Comparison of ENCODE assay signal across 35 mouse cellular contexts in genomic region chr17:8214369-8214768, GRCm38 (mm10). TPM values are rescaled to one million over a fixed set of nuclear protein-coding genes. Genes with fewer than 3 reads are reported as not detected.
A peak's percentile ranks its signal among the peaks of the same experiment; 100 is the strongest.
DNase-seq lines count a peak whose midpoint lies in the region; ATAC-seq and TF ChIP-seq lines count a peak whose summit lies in the region.
"Had no signal": no experiment of that assay in that cellular context is flagged by ENCODE, and none has a peak within 500 bp of the region (broad histone marks: within the 10 kb centered on the region; RNA-seq: fewer than 3 reads in every experiment).

No protein-coding gene starts in this region.

- TF ChIP-seq CTCF in gastrocnemius, adult 2 months (IDR thresholded peaks at IDR 0.05) = no peak

- peak; percentile 82 for ATAC-seq in megakaryocyte progenitor cell, adult 5-6 weeks (replicated peaks; ENCODE audit: poor library complexity)
- ATAC-seq: forebrain, embryonic 13.5 days; intestine, embryonic 16.5 days; Patski had no signal

- peak; percentile 9 for DNase-seq in gastrocnemius, adult 18-20 months (ENCODE audit: low spot score)
- DNase-seq in gastrocnemius, adult 2 months = no peak
- DNase-seq in urinary bladder, adult 2 months (ENCODE audit: low spot score) = peak; percentile 1
- no peak for DNase-seq in urinary bladder, adult 18-20 months (ENCODE audit: low spot score in 2 of 2)
- no peak for DNase-seq in heart, adult 11 months
- no peak for DNase-seq in cerebellum, adult 9-11 months
- no peak for DNase-seq in heart, postnatal 14 days
- DNase-seq: adrenal gland, postnatal 10 days; cerebellum, adult 11-12 months; cerebellum, postnatal 14 days; gastrocnemius, postnatal 36 days; heart, postnatal 10 days; kidney, adult 9 months; kidney, postnatal 10 days; layer of hippocampus, adult 9-11 months; lung, adult 2 months; spleen, adult 18-20 months; thymus, adult 18-20 months; thymus, postnatal 25 days had no signal

- H3K27ac ChIP-seq in gastrocnemius, adult 2 months = no peak overlapping the region
- H3K27ac ChIP-seq: embryonic facial prominence, embryonic 10.5 days; embryonic facial prominence, embryonic 15.5 days; forebrain, embryonic 13.5 days; heart, embryonic 13.5 days; limb, embryonic 10.5 days; limb, embryonic 15.5 days; liver, embryonic 14.5 days; midbrain, embryonic 12.5 days; neural tube, embryonic 15.5 days; stomach, postnatal 0 days had no signal

- intact Hi-C loops in gastrocnemius, adult 2 months (cut with DNase I) = no loop called here
- intact Hi-C loops in heart, postnatal 14 days (cut with DNase I) = no loop called here

- no peak overlapping the region for H3K4me3 ChIP-seq in gastrocnemius, adult 2 months
- H3K4me3 ChIP-seq: embryonic facial prominence, embryonic 10.5 days; embryonic facial prominence, embryonic 15.5 days; forebrain, embryonic 13.5 days; heart, embryonic 13.5 days; limb, embryonic 10.5 days; limb, embryonic 15.5 days; midbrain, embryonic 12.5 days; neural tube, embryonic 15.5 days had no signal

RNA-seq across cellular contexts. Expression of gene Ccr6, which starts 21.5 kb away (rescaled TPM):
- total RNA-seq in gastrocnemius, adult 18-20 months (2021) = not detected
- not detected for total RNA-seq in gastrocnemius, adult 2 months (2021)
- polyA plus RNA-seq in urinary bladder, adult 2 months (2012; rRNA removed) = 0.06 and 0.10 TPM in 2 replicates
- not detected in 2 replicates for total RNA-seq in megakaryocyte progenitor cell, adult 5-6 weeks (2015)
- not detected in 2 replicates for total RNA-seq in megakaryocyte progenitor cell, adult 5-6 weeks (2017)
- total RNA-seq in heart, postnatal 14 days (2021) = not detected
- total RNA-seq: gastrocnemius, postnatal 36 days; heart, postnatal 10 days; left cerebral cortex, postnatal 10 days; MEL had no signal
- polyA plus RNA-seq: embryonic facial prominence, embryonic 10.5 days; embryonic facial prominence, embryonic 15.5 days; forebrain, embryonic 13.5 days; heart, embryonic 13.5 days; hindbrain, embryonic 11.5 days; limb, embryonic 10.5 days; limb, embryonic 15.5 days; midbrain, embryonic 12.5 days; neural tube, embryonic 15.5 days; Patski had no signal

RNA-seq across cellular contexts. Expression of gene Fgfr1op, which starts 49.1 kb away (rescaled TPM):
- 10 to 100 TPM; 14.9 to 17.9 TPM for total RNA-seq in gastrocnemius, adult 18-20 months (2021)
- total RNA-seq in gastrocnemius, adult 2 months (2021) = 10 to 100 TPM; 17.3 to 22.9 TPM
- 11.4 and 13.6 TPM in 2 replicates for polyA plus RNA-seq in urinary bladder, adult 2 months (2012; rRNA removed)
- 44.8 and 47.1 TPM in 2 replicates for total RNA-seq in megakaryocyte progenitor cell, adult 5-6 weeks (2015)
- total RNA-seq in megakaryocyte progenitor cell, adult 5-6 weeks (2017) = 49.2 and 57.0 TPM in 2 replicates
- total RNA-seq in heart, postnatal 14 days (2021) = 10 to 100 TPM; 12.9 to 14.5 TPM

Comparison
In these comparisons a context has a peak if more than half of its experiments do, and no peak if none do; other contexts are left out.
1. DNase-seq: peak in gastrocnemius, adult 18-20 months (single experiment) and urinary bladder, adult 2 months (single experiment); none in gastrocnemius, adult 2 months (single experiment), urinary bladder, adult 18-20 months (0 of 2), heart, adult 11 months (single experiment), cerebellum, adult 9-11 months (single experiment) and heart, postnatal 14 days (0 of 2).